Mouse (Mus musculus): ENCODE data around the gene Dach1. TPM values are rescaled to one million over a fixed set of nuclear protein-coding genes. Genes with fewer than 3 reads are reported as not detected.

The Dach1 gene
- total and polyA plus RNA-seq, 2 experiments from 2014 or later, result 14.7 to 23.8 TPM

DNA sequence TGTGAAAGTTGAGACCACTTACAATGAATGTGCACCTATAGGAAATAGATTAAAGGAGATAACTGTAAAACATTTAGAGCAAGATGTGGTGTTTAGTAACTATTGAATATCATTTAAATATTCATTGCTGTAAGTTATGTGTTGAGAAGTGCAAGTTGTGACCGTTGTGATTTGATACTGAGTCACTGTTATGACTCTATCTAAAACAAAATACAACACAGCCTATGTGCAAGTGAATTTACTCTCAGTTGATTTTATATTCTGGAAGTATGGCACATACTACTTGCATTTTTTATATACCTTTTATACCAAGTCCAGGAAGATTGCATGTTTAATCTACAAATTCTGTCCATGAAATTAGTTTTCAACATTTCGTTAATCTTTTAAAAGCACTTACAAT lies 415.6 kb downstream of the Dach1 start:
- TF ChIP-seq CTCF (IDR thresholded peaks at IDR 0.05; ENCODE audit: low read depth), result no peak
- 16% methylated on average over 2 of the region's 2 CpGs for WGBS
- DNase-seq (ENCODE audit: low spot score) (no peak), ATAC-seq (no peak)
- no peak overlapping the region for H3K4me2 ChIP-seq (ENCODE audit: low read depth, low read length)
- H3K27me3 ChIP-seq (ENCODE audit: insufficient read depth, low read length), result no peaks in the 10 kb centered on the region
- H3K9me3 ChIP-seq (ENCODE audit: low read length), result no peaks in the 10 kb centered on the region
- no peak overlapping the region for H3K9ac ChIP-seq (replicated peaks; ENCODE audit: low read length)
- H3K36me3 ChIP-seq (ENCODE audit: insufficient read depth, low read length), result no peaks in the 10 kb centered on the region
- H3K4me1 ChIP-seq (ENCODE audit: insufficient read depth, low read length), result no peaks in the 10 kb centered on the region
- no peak overlapping the region for H3K27ac ChIP-seq
- H3K4me3 ChIP-seq (ENCODE audit: low read length), result no peak overlapping the region

DNA sequence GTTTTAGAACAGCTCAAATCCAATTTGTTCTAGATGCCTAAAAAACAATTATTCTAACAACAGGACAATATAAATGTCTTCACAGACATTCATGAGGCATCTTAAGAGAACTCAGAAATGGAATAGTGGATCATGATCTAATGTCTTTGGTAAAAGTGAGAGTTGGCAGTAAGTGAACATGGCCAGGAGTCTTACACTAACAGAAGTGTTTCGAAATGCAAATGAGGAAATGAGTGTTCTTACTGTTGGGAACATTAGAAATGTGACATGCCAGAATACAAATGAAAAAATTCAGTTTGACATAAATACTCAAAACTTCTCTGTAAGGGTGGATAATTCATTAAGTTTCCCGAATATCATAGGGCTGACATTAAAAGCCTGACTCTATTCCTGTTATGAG lies 426.3 kb downstream of the Dach1 start:
- no peak overlapping the region for H3K9ac ChIP-seq (replicated peaks; ENCODE audit: low read length)
- no peak for DNase-seq (ENCODE audit: low spot score)
- H3K4me3 ChIP-seq (ENCODE audit: low read length), result no peak overlapping the region
- WGBS, result 93% methylated on average over 2 of the region's 2 CpGs
- no peak overlapping the region for H3K4me2 ChIP-seq (ENCODE audit: low read depth, low read length)
- H3K9me3 ChIP-seq (ENCODE audit: low read length), result no peaks in the 10 kb centered on the region
- no peak overlapping the region for H3K27ac ChIP-seq
- no peak for ATAC-seq
- no peaks in the 10 kb centered on the region for H3K4me1 ChIP-seq (ENCODE audit: insufficient read depth, low read length)
- no peaks in the 10 kb centered on the region for H3K27me3 ChIP-seq (ENCODE audit: insufficient read depth, low read length)
- H3K36me3 ChIP-seq (ENCODE audit: insufficient read depth, low read length), result no peaks in the 10 kb centered on the region
- TF ChIP-seq CTCF (IDR thresholded peaks at IDR 0.05; ENCODE audit: low read depth), result no peak

DNA sequence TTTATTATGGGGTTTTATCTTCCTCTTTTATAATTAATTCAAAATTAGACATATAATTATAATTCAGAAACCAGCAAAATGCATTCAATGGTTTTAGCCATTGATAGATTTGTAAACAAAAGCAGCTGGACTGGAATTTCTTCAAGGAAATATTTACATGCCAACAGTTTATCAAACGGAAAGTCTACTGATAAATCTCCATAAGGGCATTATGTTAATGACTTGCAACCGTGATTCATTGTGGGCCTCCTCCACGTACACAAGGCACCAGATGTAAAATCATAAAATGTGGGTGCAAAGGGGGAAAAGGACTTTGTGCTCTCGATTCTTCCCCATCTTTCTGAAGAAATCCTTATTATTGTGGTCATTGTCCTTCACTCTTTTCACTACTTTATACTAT lies 426.8 kb downstream of the Dach1 start:
- DNase-seq (ENCODE audit: low spot score) (no peak), ATAC-seq (no peak)
- Histone ChIP-seq H3K9me3 (ENCODE audit: low read length) (no peaks in the 10 kb centered on the region), H3K36me3 (ENCODE audit: insufficient read depth, low read length) (no peaks in the 10 kb centered on the region), H3K9ac (replicated peaks; ENCODE audit: low read length) (no peak overlapping the region), H3K4me2 (ENCODE audit: low read depth, low read length) (no peak overlapping the region), H3K27me3 (ENCODE audit: insufficient read depth, low read length) (no peaks in the 10 kb centered on the region), H3K4me3 (ENCODE audit: low read length) (no peak overlapping the region), H3K4me1 (ENCODE audit: insufficient read depth, low read length) (no peaks in the 10 kb centered on the region), H3K27ac (no peak overlapping the region)
- WGBS, result 72% methylated on average over 4 of the region's 4 CpGs
- TF ChIP-seq CTCF (IDR thresholded peaks at IDR 0.05; ENCODE audit: low read depth), result no peak
